Mouse (Mus musculus): Measurements from ENCODE around the gene Galnt11.

The Galnt11 gene

GRCm38 (mm10) chr5:25252825-25253544 is 31.3 kb downstream of the Galnt11 start:
- intact Hi-C loops (cut with DNase I) = no loop called here

GRCm38 (mm10) chr5:25254491-25254890 is 32.8 kb downstream of the Galnt11 start:
- intact Hi-C loops (cut with DNase I) = no loop called here

DNA sequence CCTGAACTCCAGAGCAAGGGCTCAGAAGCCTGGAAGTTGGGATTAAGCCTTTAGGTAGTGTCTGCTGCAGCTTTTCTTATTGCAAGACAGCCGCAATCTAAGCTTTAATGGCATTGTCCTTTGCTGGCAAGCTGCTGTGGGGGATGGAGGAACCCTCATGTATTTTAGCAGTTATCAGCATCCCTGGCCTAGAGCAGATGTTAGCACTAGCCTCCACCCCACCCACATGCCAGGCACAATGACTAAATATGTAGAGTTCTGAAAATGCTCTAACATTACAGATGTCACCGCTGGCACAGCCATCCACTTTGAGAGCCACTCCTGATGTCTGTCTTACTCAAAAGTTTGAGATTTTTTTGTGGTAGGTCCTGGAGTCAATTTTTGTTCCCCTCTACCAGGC is 35.0 kb downstream of the Galnt11 start:
- intact Hi-C loops (cut with DNase I) = no loop called here

DNA sequence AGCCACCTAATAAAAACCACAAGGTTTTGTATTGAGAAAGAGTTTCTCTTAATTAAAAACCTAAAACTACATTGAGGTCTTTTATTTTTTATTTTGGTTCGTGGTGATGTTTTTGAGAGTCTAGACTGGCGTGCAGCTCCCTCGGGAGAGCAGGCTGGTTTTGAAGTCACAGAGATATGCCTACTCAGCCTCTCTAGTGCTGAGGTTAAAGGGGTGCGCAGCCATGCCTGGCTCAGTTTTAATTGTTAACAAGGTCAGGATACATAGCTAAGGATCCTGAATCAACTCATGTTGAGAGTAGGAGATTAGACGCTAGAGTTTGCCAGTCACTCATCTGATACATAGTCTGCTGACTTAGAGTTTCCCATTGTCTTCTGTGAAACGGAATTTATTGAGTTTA is 39.7 kb downstream of the Galnt11 start:
- intact Hi-C loops (cut with DNase I) = no loop called here

DNA sequence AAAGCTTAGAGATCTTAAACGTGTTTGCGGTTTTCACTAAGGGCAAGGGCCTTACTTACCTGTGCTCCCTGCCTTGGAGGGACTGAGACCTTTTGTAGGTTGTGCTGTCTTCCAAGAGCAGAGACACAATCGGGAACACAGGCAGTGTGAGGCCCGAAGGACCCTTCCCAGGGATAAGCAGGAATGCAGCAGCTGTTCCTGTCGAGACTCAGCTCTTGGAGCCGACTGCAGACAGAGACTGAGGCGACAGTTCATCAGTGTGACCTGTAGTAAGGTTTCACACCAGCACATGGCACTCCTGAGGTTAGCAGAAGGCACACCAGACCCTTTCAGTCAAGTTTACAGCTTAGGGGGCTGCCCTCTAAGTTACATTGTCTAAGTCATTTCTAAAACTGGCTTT is 40.6 kb downstream of the Galnt11 start:
- intact Hi-C loops (cut with DNase I) = no loop called here

- intact Hi-C loops (cut with DNase I) = no loop called here
These were observed 46.7 kb downstream of the Galnt11 start for GRCm38 (mm10) chr5:25268258-25268888.

GRCm38 (mm10) chr5:25275629-25276028 is 53.9 kb downstream of the Galnt11 start:
- intact Hi-C loops (cut with DNase I) = no loop called here

DNA sequence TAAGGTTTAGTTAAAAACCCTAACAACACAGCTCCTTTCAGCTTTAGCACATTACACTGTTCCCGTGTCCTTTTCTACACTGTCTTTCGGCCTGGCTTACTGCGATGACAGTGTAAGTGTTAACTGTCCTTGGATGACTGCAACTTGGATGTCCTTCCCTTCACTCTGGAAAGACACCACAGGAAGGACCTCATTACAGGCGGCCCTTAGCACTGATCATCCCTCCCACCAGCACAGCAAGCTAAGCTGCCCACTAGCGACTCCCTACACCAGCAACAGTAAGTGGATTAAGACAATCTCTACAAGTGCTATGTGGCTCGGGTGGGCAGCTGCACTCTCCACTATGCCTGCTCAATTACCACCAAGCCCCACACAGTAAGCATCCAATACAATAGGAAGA is 54.7 kb downstream of the Galnt11 start:
- intact Hi-C loops (cut with DNase I) = no loop called here

DNA sequence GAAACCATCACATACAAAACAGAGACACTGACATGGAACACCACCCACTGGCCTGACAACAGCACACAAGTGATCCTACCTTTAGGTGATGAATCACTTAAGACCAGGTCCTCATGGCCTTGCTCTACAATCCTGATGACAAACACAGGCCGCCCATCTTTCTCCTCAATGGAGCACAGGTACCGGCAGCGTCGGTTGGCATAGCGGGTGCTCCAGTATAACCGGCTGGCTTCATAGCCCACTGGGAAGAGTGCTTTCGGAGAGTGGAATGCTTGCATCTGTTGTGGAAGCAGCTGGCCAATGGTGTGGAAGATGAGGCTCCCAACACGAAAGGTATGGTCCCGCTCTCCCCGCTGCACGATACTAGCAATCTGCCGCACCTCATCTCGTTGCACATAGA is 62.3 kb downstream of the Galnt11 start:
- intact Hi-C loops (cut with DNase I) = no loop called here

- intact Hi-C loops (cut with DNase I) = no loop called here
These were observed 75.1 kb downstream of the Galnt11 start for GRCm38 (mm10) chr5:25296830-25297229.

DNA sequence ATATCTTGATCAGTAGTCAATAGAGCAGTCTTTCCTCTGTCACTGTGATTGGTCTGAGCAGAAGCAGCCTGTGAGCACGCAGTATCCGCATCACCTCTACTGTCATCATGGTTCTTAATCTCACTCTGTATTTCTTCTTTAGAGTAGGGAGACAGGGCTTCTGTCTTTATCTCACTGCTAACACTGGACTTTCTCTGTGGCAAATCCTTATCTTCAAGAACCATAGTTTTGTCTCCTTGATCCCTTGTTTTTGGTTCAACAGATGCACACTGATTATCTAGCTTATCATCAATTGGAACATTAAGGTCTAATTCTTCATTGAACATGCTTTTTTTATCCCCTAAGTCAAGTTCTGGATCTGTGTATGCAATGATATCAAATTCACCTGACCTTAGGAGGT is 88.5 kb downstream of the Galnt11 start:
- intact Hi-C loops (cut with DNase I) = no loop called here

DNA sequence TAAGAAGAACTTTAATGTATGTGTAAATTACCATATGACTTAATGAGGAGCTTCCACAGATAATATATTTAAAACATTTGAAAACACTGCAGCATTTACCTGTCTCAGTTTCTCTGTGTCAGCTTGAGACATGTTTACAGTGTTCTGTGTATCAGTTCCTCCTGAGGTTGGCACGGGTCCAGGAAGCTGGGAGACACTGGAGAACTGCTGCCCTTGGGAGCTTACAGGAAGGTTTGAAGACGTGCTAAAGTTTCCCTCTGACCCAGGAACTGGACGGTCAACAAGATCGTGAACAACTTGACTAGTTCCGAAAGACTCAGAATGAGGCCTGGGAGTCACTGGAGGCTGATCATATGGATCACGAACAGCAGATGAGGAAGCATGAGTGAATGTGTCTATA is 92.2 kb downstream of the Galnt11 start:
- intact Hi-C loops (cut with DNase I) = no loop called here
